Mouse (Mus musculus): ENCODE data around the gene Gm5141.
"Not testable (repeated sequence)": the region's sequence is repeated elsewhere in the genome, so short reads cannot be mapped to it uniquely, and the experiment has no call there.

Gm5141 gene

GRCm38 (mm10) chr13:62785199-62786134, at the start of gene Gm5141:
Gene Gm5141, minus strand, starts transcription at chr13:62785808.
- in situ Hi-C loops (cut with MboI), result not testable (repeated sequence)

- in situ Hi-C loops (cut with MboI), result loop anchor here (25.0 kb wide), 1 partner anchor 196 kb away; no protein-coding TSS in a partner anchor
These were observed 47.7 kb upstream of the Gm5141 start for GRCm38 (mm10) chr13:62833341-62833740.

GRCm38 (mm10) chr13:62832239-62832638, 46.6 kb upstream of the Gm5141 start:
- in situ Hi-C loops (cut with MboI), result loop anchor here (25.0 kb wide), 1 partner anchor 195 kb away; no protein-coding TSS in a partner anchor

GRCm38 (mm10) chr13:62815705-62816104, 30.1 kb upstream of the Gm5141 start:
- in situ Hi-C loops (cut with MboI), result not testable (repeated sequence)

- in situ Hi-C loops (cut with MboI), result no loop called here
These were observed 27.1 kb upstream of the Gm5141 start for GRCm38 (mm10) chr13:62812713-62813112.

- in situ Hi-C loops (cut with MboI), result not testable (repeated sequence)
These were observed 22.4 kb upstream of the Gm5141 start for GRCm38 (mm10) chr13:62807981-62808380.

GRCm38 (mm10) chr13:62786135-62786493, 506 bp upstream of the Gm5141 start:
- in situ Hi-C loops (cut with MboI), result not testable (repeated sequence)

- in situ Hi-C loops (cut with MboI), result not testable (repeated sequence)
These were observed 21.8 kb downstream of the Gm5141 start for GRCm38 (mm10) chr13:62763806-62764205.

- in situ Hi-C loops (cut with MboI), result not testable (repeated sequence)
These were observed 24.9 kb downstream of the Gm5141 start, which contains the start of gene Platr25 for GRCm38 (mm10) chr13:62760432-62761415. Gene Platr25, minus strand, starts transcription at chr13:62760709.

GRCm38 (mm10) chr13:62733322-62733721, 52.3 kb downstream of the Gm5141 start:
- in situ Hi-C loops (cut with MboI), result no loop called here
